Mouse (Mus musculus) neural tube, embryonic 10.5 days (tissue): ENCODE results near the gene Rrbp1.

Source experiments
- DNase-seq: peaks from one replicate; pipeline ENCODE4 v3.0.0-alpha.2; 2017; ENCODE audit warnings: low spot score; ENCODE audit errors: extremely low spot score

Rrbp1 gene

GRCm38 (mm10) chr2:144006686-144007085, 4.4 kb downstream of the Rrbp1 start:
- DNase-seq = no peak

- DNase-seq = no peak
Measured at GRCm38 (mm10) chr2:144005166-144005955, 5.7 kb downstream of the Rrbp1 start.

DNA sequence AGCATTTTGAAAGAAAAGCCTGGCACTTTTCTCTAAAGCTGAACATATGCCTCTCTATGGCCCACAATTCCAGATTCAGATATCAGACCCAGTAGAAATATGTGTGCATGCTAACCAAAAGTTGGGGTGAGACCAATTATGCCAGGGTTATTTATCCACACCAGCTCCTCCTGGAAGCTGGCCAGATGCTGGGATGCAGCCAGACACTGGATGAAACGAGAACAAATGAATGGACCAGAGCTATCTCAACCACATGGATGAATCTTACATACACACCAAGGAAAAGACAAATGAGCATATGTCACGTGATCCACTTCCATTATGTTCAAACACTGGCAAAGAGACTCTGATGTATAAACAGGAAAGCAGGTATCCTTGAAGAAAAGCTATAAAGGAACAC, 7.5 kb downstream of the Rrbp1 start:
- DNase-seq = no peak

DNA sequence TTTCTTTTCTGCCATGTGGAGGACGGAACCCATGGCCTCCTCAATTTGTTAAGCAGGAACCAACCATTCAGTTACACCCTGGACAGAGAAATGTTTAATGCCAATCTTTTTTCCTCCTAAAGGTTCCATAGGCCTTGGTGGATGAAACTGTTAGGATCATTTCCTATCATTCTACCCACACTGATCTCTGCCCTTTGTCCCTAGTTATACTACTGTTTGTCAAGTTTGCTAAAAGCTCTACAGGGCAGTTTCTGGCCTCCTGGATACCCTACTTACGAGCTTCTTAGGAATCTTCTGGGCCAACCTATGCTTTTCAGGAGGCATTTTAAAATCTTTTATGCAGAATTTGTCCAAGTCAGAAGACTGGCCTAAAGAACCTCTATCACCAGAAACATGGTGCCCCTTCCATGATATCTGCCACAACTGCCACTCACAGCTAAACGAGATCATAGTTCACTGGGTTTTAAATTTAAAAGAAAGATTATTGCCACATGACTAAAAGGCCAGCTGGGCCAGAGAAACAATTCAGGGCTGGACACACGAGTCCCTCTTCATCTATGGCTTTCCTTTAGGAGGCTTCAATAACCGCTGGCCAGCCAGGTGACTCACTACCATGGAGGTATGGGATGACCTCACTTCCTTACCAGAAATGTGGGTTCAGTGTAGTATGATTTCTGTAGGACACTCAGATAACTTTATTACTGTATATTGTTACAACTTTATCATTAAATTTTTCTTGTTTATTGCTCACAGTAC, 8.7 kb downstream of the Rrbp1 start:
- no peak for DNase-seq

DNA sequence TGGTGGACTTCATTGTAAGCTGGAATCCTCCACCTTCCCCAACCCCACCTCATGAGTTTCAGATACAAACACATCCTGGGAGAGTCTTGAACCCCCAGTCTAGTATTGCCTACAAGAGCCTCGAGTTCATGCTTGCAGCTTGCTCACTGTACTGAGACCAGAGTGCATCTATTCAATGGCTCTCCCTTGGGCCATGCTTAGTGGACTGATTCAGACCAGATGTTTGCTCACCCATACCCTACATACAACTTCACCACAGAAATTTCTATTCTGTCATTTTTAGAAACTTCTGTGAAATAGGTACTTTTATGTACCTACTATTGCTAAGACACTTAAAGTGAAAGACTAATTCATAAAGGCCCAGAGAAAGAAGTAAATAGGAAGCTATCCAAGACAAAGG, 18.1 kb downstream of the Rrbp1 start:
- no peak for DNase-seq

DNA sequence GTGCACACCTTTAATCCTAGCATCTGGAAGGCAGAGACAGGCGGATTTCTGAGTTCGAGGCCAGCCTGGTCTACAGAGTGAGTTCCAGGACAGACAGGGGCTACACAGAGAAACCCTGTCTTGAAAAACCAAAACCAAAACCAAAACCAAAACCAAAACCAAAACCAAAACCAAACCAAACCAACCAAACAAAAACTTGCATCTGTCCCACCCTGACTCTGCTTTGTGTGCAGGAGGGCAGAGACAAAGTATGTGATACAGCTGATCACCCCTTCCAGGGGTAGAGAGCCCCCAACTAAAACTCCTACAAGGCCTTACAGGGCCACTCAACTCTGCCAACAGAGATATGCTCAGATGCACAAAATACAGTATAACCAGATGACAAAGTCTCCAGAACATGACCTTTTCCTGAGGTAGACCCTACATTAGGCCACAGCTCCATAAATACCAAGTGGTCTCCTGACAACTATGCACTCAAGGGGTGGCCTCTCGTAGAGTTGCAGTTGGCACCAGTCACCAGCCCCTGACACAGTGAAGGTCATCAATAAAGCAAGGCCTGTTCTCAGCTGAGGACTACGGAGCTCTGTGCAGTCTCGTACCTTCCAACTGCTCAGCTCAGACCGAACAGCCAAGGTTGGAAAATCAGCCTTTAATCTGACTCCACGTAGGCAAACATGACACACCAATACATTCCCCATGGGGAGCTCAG, 18.9 kb downstream of the Rrbp1 start:
- no peak for DNase-seq

DNA sequence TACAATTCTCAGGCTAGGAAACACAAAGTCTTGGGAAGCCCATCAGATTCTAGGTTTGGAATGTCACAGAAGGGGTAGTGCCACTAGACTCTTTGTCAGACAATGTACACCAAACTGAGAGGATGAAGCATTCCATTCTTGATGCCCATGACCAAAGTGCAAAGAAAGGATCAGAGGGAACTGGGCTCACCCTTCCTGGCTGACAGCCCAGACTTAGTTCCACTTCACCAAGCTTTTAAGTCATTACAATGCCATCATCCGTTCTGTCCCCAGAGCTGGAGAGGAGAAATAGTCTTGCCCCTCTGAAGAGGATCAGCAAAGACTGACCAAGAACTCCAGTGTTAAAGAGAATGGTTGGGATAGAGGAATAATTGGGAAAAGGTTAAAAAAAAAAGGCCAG, 20.1 kb downstream of the Rrbp1 start:
- no peak for DNase-seq

DNA sequence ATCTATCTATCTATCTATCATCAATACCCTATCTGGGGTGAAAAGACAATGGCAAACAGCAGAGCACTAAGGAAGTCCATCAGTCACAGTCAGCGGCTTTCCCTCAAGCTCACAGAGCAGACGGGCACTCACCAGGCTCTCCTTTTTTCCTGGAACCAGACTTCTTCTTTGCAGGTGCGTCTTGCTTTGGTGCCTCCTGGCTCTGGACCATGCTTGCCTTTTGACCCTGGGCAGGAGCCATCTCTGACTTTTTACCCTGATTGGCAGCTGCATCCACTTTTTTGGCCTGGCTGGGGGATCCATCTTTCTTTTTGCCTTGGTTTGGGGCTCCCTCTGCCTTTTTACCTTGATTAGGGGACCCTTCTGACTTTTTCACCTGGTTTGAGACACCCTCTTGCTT, 23.0 kb downstream of the Rrbp1 start:
- no peak for DNase-seq

DNA sequence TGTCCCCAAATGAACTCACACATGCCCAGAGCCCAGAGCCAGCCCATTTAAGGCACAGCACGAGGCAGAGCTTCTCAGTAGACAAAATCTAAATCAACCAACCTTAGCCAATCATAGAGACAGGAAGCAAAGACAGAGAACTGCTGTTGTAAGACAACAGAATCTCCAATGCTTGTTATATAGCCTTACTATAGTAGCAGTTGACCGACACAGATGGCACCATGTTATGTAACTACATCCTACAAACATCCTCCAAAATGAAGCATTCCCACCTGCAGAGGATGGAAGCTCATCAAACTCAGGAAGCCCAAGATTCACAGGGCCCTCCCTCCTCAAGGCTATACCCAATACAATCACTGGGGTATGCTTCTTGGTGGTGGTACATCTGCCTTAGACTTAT, 23.6 kb downstream of the Rrbp1 start:
- no peak for DNase-seq

DNA sequence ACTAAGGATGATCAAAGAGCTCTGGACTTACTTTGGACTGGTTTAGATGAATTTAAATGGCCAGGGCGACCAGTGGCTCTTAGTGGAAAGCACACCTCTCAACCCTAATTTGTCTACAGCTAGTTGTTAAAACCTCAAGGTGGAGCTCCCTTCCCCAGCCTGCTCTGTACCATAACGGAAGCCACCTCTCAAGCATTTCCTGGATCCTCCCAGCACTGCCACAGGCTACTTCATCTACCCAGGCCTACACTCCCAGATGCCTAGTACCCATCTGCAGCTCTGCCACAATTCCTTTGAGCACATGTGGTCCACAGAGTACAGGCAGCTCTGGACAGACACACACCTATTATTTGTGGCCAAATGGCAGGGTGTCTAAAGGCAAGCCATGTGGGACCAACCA, 27.6 kb downstream of the Rrbp1 start:
- no peak for DNase-seq

- no peak for DNase-seq
Measured at GRCm38 (mm10) chr2:143982901-143983300, 28.2 kb downstream of the Rrbp1 start.

DNA sequence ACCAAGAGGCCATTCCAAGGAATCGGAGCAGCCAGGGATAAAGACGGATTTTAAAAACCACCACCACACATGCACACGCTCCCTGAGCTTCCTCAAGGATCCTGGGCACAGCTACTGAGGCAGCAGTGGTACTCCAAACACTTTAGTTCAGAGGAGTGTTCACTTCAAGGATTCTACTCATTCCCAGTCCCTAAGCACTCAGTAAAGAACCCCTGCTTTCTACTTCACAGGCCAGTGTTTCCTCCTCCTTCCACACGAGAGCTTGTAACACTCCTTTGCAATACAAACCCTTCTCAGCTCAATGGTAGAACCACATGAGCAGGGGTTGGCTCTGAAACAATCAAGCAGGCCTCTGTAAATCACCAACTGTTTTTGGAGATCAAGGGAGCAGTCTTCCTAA, 28.9 kb downstream of the Rrbp1 start:
- no peak for DNase-seq

- DNase-seq = peak; percentile 74
Measured at GRCm38 (mm10) chr2:143980781-143981398, 30.2 kb downstream of the Rrbp1 start.

- no peak for DNase-seq
Measured at GRCm38 (mm10) chr2:143978444-143979147, 32.5 kb downstream of the Rrbp1 start.

DNA sequence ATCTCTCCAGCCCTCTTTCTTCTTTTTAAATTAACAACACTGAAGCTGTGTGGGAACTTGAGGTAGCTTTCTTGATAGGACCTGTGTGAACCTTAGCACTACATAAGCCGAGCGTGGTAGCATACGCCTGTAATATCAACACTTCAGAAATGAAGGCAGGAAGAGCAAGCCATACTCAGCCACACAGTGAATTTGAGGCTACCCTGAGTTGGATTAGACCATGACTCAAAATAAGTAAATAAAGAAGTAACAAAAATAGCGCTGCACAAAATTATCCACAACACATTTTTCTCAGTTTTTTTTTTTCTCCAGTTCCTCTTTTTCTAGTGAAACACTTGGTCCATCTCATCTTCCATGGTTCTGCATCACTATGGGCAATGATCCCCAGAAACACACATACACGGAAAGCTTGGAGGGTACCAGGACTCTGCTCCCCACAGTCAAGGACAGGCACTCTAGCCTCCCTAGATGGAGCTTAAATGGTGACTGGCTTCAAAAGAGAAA, 35.9 kb downstream of the Rrbp1 start:
- DNase-seq = no peak

DNA sequence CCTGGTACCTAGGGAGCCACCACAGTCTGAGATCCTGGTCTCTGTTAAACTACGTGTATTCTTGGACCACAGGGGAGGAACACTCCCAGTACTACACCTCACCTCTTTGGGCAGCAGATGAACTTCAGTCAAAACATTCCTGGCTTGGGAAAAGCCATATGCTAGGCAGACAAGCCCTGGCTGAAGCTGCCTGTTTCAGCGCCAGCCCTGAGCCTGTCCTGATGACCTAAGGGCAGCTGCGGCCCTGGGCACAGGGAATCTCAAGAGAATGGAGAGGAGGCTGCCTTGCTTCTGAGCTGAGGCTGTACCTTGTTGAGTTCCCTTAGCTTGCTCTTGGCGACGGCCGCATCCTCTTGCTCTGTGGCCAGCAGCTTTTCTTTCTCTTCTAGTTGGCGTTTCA, 37.9 kb downstream of the Rrbp1 start:
- DNase-seq = no peak

GRCm38 (mm10) chr2:143971887-143972286, 39.2 kb downstream of the Rrbp1 start:
- DNase-seq = no peak

DNA sequence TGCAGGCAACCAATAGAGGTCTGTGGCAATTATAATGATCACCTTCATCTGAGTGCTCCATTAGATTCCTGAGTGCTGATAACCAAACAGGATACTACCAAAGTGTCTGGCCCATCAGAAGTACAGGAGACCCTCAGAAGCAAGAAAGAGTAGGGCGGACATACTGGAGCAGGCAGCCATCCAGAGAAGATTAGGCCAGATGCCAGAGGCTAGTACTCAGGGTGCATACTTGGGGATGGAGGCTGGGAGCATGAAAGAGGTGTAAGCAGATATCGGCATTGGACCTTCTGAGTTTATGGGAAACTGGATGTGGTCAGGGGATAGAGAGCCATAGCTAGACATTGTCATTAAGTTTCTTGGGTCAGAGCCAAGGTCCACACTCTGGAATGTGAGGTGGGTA, 40.2 kb downstream of the Rrbp1 start:
- DNase-seq = no peak

GRCm38 (mm10) chr2:143969260-143969659, 41.8 kb downstream of the Rrbp1 start:
- no peak for DNase-seq

GRCm38 (mm10) chr2:143963318-143963717, 47.7 kb downstream of the Rrbp1 start:
- DNase-seq = no peak

DNA sequence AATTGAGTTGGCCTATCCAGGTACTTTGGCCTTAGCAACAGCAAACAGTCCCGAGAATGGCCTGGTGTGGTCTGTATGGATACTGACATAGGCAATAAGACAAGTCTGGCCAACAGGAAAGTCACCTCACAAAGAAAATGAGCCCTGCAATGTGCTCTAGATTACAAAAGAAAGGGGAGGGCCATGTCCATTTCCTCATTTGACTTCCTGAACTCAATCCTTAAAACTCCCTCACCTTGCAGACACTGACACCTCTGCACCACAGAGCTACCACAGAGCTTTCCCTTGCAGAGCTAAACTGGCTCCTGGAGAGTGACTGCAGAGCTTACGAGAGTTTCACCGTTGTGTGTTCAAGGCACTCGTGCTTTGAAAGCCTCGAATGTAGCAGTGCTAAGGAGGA, 48.9 kb downstream of the Rrbp1 start:
- DNase-seq = no peak
